Mouse (Mus musculus): ENCODE measurements around the gene Padi6.

Padi6 gene

DNA sequence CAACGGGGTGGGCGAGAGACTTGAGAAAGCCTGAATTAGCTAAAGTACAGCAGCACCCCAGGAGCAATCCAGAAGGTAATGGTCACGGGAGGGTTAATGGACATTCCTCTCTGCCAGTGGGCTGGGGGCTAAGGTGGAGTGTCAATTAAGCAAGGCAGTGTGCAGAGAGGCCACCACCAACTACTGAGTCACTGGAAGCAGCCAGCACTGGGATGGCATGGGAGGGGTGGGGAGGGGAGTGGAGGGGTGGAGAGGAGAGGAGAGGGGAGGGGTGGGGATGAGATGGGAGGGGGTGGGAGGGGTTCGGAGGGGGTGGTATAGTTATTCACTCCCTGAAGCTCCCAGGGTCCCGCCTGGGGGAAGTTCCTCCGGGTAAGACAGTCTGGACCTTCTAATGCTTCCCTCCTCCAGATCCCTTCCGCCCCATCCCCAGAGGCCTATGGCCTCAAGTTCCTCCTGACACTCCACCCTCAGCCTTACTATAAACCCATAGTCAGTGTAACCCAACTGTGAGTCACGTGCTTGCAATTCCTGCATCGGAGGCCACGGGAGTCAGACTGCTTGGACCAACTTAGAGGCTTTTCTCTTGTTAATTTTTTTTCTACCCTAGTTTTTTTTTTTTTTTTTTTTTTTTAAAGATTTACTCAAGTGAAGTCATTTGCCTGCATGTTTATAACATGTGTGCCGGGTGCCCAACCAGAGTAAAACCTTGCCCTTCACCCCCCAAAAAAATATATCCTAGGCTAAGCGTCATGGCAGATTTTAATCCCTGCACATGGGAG, 54.2 kb downstream of the Padi6 start:
- no peak for DNase-seq (ENCODE audit: low read depth in 1 of 2, low spot score in 2 of 2)

DNA sequence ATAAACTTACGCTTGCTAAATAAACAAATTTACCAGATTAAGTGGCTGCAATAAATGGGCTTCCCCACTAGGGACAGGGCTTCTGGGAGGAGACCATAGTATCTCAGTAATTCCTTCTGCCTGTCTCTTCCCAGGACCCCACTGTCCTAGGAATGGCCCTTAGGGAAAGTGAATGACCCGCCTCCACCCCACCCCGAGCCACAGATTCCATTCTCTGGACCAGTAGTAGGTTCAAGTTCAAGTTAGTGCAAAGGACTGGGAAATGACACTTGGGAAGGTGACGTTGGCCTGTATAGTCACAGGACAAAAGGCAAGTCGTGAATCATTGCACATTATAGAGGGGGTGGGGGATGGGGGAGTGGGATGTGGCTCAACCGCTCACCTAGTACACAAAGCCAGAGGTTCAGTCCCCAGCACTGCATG, 57.6 kb downstream of the Padi6 start:
- no peak for DNase-seq (ENCODE audit: low read depth in 1 of 2, low spot score in 2 of 2)

DNA sequence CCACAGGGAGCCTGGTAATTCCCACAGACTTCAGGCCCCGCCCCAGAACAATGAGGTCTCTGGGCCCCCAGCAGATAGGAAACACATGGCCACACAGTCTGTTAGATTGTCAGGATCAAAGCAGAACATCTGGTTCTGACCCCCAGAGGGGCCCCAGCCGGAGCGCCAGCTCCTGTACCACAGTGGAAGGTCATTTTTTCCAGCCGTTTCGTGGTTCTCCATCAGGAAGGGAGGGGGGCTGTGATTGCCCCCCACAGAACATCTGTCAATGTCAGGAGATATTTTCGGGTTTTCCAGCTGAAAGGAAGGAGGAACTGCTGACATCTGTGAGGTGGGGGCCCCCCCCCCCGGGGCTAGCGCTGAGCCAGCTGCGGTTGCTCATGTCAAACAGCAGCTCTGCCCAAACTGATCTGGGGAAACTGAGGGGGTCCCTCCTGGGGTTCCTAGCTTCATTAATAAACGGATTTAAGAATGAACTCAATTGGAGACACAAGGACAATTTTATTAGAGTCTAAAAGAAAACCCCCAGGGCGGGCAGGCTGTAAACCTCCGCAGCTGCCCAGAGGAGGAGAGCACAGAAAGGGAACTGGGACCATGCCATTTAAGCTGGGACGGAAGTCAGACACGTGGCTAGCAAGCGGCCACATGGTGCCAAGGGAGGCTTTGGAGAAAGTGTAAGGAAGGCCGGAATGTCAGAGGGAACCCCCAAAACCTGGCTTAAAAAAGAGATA, 58.1 kb downstream of the Padi6 start:
- peak in 1 of 2 experiments; percentile 38 for DNase-seq (ENCODE audit: low read depth in 1 of 2, low spot score in 2 of 2)

DNA sequence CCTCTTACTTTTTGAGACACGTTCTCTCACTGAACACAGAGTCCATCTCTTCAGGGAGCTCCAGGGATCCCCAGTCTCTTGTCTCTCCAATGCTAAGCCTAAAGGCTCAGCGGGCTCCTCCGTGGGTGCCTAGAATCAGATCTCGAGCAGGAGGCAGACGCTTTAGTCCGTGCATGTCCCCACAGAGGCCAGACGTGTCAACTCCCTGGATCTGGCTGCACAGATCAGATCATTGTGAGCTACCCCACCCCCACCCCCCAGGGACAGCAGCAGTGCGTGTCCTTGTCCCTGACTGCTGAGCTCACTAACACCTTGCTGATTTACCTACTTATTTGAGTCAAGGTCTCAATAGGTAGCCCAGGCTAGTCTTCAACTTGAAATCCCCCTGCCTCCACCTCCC, 58.8 kb downstream of the Padi6 start:
- DNase-seq (ENCODE audit: low read depth in 1 of 2, low spot score in 2 of 2): no peak

DNA sequence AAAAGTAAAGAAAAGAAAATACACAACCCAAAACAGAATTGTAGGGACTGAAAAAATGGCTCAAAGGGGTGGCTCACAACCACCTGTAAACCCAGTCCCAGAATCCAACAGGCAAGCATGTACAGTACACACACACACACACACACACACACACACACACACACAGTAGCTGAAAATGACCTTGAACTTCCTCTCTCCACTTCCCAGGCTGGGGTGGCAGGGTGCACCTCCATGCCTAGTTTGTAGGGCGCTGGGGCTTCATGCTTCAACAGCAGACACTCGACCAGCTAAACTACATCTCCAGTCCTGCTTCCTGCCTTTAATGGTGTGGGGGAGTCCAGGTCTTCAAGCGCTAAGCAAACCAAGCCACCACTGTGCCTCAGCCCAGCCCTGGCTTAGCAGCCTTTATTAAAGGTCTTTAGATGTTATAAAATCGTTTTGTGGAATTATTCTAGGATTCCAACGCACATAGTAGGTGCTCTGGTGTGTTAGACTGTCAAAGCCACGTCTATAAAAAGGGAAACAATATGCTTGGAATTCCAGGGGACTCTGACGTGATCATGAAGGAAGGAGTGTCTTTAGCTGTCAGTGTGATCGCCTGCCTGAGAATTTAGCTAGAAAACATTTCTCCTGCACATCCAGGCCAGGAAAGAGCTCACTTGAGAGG, 61.6 kb downstream of the Padi6 start:
- DNase-seq (ENCODE audit: low read depth in 1 of 2, low spot score in 2 of 2): no peak

DNA sequence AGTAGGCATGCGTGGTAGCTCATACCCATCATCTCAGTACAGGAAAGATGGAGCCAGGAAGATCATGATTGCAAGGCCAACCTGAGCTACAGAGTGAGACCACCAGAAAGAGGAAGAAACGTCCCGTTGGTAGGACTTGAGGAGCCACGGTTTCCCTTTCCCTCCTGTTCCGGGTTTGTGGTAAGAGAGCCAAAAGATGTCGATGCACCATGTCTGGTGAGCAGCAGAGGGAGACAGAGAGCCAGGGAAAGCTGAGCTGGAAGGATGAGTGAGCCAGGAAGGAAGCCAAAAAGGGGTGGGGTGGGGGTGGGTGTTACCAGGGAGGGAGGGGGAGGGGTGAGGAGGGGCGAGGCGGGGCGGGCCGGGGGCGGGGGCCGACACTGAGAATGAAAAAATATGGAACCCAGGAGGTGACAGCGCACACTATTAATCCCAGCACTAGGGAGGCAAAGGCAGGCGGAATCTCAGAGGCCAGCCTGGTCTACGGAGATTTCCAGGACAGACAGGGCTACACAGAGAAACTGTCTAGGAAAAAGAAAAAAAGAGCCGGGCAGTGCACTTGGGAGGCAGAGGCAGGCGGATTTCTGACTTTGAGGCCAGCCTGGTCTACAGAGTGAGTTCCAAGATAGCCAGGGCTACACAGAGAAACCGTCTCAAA, 62.6 kb downstream of the Padi6 start:
- peak; percentile 30 to 55 for DNase-seq (ENCODE audit: low read depth in 1 of 2, low spot score in 2 of 2)

DNA sequence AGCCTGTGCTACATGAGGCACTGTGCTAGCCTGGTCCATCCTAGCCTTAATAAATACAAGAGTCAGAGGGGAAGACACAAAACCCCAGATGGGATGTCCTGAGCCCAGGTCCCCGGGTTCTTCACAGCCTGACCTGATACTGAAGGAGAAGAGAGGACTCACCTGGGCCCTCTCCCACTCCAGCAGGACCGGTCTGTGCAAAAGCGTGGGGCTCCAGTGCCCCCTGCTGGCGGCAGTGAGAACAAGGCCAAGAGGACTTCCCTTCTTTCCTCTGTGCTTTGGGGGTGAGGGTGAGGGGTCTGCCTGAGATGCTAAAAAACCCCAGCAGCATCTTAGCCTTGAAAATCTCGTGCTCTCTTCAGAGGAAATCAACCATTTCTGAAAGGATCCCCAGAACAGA, 63.4 kb downstream of the Padi6 start:
- no peak for DNase-seq (ENCODE audit: low read depth in 1 of 2, low spot score in 2 of 2)

Measured in monocyte, adult 2 months (primary cell).